Mouse (Mus musculus) retina, adult 2 months (tissue): ENCODE measurements at regions not wholly inside any gene's neighbourhood (a gene's known extent, or its start where the extent isn't known, plus 50 kb on each side); places are given as distances from the start of the nearest gene placed in this dataset.

Experiments used
- DNase-seq: peaks from one replicate; pipeline ENCODE4 v3.0.0-alpha.2; 2012; ENCODE audit warnings: low read depth, low spot score

DNA sequence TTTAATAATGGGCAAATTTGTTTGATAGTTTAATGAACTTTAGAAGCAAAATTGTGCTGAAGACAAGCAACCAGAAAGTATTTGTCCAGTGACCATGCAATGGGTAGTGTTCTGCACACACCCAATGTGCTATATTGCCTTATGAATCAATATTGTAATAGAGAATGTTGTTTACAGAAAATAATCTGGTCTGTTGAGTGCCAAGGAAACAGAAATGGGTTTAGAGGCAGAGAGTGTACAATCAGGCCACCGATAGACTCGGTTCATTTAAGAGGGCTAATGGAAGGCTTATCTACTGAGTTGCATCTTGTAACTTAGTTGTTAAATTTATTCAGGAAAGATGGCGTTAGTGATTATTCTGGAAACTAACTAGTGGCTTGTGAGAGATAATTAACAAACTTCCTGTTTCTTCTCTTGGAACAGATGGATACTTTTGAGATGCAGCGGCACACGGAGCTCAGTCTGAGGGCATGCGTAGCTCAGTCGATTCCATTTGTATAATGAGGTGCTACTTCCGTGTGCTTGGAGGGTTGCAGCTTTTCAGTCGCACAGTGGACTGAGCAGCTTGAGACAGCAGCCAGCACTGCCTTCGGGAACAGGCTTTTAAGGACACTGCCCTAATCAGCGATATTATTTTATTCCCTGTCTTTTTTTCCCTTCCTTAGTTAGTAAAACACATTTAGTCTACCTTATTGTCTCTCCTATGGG is 171.6 kb upstream of the Pkn2 start:
- DNase-seq: no peak

DNA sequence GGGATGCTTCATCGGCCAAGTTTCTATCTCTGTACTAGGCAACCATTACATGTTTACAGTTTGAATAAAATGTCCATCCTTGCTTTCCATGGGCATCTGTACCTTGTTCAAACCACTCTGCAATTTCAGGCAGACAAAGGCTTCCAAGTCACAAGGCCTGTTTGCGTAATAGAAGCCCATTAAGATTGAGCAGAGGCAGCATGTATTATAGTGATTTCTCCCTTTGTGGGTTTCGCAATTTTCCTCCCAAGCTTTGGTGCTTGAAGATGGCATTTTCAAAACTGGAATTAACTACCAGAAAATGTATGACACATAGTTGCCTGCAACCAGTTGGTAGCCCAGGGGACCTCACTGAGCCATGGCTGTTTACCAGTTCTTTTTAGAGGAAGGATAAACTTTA is 158.9 kb upstream of the Pkn2 start:
- no peak for DNase-seq

DNA sequence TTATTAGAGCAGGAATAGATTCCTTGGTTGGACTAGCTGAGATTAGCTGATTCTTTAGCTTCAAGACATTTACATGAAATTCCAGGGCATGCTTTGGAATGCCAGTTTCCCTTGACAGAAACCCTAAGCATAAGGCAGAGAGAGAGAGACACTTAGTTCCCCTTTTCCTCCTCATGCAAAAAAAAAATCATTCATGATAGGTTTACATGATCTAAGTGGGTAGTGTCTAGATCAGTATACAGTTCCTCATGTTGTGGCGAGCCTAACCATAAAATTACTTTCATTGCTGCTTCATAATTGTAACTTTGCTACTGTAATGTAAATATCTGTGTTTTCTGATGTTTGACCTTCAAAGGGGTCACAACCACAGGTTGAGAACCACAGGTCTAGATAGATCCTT is 154.3 kb upstream of the Pkn2 start:
- DNase-seq: no peak

DNA sequence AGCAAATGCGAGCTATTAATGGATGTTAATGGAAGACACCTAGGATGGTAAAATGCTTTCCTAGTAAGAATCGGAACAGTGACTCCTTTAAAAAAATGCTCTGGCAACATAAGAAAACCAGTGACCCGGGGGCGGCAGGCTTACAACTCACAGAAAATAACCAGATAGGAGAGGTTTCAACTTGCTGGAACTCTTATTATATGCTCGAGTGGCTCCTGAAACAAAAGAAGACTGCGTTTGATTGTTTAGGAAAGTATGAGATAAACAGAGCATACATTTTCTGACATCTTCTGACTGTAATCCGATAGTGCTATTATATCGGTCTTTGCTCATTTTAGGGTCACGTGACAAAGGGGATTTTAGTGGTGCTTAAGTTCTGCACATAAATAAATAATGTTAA is 152.8 kb upstream of the Pkn2 start:
- DNase-seq: no peak

DNA sequence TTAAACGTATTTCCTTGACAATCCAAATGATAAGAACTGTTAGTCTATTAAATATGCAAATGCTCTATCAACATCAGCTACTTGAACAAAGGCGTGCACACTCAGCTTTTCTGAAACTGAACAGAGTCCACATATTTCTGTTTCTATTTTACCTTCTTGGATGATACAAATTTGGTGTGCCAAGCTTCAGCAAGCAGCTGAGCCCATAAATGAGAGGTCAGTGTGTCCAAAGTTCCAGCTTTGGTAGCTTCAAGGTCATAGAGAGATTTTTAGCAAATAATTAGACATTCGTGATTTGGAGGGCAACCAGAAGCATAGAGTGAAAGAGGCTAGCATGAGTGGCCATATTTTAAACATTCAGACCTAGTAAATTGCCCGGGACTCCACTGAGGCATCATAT is 140.7 kb upstream of the Pkn2 start:
- DNase-seq: no peak

DNA sequence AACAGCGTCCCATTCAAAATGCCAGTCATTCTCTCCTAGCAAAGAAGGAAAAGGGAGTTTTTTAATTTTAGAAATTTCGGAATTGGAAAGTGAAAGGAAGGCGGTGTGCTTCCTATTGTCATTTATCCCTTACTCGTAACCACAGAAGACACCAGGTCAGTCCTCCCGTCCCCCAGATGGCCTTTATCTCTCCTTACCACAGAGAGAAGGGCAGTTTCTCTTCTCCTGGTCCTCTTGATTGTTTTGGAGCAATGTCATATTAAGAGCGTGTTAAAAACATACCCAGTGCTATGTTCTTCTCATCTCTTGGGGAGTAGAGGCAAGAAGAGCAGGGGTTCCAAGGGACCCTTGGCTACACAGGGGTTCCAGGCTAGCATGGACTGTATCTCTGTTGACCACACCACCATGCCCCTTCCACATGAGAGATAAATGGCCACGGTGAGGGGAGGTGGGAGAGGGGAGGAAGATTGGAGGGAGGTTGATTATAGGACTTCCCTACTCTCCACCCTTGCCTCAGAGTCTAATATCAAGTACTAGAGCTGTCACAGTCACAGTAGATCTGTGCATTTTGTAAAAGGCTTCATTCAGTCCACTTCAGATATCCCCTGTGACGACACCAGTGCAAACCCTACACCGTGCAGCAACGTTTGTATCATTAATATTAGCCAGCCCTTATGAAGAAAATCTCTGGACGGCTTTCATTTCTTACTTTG is 139.5 kb upstream of the Pkn2 start:
- no peak for DNase-seq

DNA sequence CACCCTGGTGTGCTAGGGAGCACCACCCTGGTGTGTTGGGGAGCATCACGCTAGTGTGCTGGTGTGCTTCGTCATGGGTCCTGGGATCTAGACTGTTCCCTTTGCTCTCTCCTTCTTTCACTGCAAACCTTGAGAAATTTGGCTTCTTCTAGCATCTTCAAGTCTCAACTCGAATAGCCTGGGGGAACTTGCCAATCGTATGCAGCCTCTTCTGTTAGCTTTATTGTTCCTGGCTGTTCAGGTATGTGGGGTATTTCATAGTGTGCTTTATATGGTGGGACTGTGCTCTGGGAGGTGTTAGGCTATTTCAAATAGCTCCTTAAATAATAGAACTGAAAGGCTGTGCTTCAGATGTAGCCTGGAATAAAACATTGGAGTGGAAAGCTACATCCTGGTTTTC is 135.7 kb upstream of the Pkn2 start:
- DNase-seq: no peak

DNA sequence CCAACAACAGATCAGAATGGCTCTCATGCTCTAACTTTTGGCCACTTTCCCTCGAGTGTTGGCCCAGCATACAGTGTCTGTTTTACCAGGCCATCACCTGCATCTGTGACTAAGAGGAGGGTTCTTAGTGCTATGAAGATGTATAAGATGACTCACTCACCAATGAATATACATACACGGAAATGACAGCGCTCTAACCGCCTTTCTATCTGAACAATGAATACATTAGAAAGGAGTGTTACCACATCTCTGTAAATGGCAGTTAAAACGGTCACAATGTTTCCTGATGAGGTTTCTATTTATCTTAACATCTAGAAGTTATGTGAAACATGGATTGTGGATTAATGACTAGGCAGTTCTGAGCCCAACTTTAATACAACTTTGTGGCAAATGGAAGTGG is 135.0 kb upstream of the Pkn2 start:
- no peak for DNase-seq

DNA sequence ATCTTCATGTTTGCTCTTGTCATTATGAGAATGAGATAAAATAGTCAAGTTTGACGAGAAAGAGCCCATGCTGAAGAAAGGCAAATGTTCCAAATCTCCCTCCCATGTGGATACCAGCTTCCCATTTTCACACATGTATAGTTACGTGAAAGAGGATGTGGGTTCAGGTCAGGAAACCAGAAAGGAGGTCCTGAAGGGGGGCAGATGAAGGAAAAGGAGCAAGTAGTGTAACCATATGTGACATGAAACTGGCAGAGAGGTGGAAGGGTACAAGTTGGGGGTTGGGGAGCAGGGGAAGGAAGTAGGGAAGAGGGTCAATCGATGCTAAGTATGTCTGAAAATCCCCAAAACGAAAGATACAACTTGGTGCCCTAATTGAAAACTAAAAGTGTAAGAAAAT is 132.6 kb upstream of the Pkn2 start:
- no peak for DNase-seq

DNA sequence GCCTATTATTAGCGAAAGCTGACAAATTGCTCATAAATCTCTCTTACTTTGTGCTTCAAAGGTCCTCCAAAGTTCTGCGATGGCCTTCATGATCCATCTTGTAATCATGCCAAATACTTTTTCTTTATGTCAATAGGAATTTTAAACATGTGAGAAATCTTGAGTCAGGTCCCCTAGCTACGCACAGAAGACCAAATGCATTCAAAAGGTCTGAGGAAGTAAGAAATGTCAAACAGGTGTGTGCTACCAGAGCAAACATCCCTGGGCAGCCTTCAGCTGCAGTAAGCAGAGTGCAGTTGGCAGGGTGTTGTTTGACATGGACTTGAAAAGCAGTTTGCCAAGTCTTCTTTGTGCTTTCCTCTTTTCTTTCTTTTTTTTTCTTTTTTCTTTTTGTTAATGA is 125.2 kb upstream of the Pkn2 start:
- DNase-seq: no peak

DNA sequence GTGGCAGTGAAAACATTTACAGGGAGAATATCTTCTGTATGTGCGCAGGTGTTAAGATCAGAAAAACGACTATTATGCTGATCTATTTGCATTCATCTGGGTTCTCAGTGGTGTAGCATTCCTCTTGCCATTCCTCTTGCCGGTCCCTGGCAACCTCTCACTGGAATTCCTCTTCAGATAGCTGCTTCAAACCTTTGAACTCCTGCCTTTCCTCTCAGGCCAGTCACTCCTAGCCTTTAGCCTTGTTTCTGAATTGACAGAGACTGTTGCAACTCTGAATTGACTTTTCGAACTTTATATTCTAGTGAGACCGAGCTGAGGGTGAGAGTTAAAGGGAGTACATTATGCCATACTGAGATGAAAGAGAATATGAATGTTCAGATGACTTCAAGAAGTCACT is 120.1 kb upstream of the Pkn2 start:
- DNase-seq: no peak

DNA sequence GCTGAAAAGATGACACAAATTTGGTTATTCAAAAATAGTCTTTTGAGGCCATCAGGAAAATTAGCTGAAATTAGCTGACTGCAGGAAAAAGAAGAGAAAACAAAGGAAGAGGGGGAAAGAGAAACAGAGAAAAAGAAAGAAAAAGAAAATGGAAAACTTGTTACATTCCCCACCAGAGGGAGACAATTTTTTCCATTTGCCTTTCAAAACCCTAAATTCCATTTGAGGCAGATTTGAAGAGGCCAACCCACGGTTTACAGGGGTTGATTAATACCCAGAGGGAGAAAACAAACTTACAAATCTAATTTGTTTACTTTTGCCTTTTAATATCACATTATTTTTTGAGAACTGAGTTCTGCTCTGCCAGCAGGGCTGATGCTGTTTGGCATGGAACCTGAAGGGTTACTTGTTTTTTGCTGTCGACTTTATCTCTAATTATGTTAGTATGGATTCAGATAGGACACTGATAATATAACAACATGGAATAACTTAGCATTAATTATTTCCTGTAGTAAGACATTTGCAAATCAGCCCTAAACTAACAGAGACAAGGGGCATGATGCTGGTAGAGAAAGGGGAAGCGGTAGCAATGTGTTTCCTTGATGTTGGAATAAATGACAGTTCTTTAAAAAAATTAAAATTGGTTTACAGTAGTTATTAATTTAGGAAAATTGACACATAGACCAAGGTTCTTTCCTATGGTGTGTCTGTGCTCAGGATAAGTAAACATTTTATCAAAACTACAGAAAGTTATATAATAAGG is 114.4 kb upstream of the Pkn2 start:
- no peak for DNase-seq

DNA sequence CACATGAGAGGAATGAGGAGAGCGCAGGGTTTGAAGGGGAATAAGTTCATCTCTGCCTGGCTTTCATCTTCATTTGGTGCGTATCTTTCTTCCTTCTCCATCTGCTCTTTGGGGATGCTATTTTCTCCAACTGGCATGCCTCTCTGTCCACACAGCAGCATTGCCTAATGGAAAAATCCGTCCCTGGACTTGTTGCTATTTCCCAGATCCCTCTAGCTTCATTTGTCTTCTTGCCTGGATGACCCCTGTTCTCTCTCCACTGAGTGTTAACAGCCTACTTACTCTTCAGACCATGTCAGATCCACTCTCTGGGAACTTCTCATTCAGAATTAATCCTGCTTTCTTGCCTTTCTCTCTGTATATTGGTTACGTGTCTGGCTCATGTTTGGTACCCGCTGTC is 102.7 kb upstream of the Pkn2 start:
- DNase-seq: no peak

DNA sequence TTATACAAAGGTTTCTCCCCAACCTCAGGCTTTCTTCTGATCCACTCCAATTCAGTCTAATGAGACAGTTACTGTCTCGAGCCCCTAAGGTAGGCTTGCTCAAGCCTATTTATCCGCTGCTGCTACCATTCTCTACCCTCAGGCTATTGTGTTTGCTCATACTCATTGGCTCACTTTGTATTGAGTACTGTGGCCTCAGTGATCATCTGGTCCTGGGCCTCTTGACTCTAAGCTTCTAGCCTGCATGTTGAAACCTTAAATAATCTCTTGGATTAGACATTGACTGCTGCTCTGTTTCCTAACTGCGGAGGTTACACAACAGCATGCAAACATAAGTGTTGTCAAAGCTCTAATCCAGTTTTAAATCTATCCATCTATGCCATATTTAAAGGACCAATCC is 99.4 kb upstream of the Pkn2 start:
- DNase-seq: no peak

DNA sequence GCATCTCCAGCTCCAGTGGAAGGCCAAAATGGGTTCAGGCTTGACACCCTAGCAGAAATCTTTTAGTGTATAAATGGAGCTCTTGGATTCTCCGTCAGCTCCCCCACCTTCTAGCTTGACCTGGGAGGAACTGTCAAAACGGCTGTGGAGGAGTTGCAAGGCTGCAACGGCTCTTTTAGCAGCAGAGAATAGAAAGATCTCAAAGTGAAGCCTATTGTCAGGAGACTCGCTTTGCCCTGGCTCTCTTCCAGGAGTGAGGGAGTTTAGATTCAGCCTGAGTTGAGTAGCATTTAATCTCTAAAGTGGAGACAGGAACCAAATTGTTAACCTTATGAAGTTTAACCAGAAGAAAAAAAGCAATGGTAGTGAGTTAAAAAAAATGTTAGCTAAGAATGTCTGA is 97.4 kb upstream of the Pkn2 start:
- no peak for DNase-seq

DNA sequence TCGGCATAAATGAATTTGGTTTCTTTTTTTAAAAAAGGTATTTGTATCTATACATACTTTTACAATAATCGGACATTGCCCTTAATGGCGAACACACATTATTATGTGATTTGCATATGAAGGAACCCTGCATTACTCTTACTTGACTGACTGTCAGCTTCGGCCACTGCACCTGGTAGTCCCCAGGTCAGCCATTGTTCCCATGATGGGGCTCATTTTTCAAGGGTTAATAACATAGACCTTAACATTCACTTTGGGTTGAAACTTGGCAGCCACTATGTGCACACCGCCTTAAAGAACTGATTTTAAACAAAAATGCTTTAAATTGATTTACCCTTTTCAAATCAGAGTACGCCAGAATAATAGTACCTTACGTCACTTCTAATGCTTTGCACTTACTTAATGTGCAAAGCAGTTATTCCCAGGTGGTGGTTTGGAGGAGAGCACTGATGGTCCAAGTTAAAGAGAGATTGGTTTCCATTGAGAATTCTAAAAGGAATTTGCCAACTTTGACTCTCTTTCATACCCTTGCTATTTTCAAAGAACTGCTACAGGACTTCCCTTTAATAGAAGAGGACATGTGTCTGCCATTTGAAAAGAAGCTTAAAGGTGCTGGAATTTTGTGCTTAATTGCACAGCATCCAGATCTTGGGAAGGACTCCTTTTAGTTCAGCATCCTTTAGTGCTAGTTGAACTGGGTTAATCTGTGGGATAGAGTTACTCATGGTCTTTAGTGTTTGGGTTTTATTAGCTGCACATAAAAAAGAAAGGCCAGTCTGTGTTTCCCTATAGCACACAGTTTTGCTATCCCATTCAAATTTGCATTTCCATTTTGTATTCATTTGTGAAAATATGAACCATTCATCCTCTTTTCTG is 95.0 kb upstream of the Pkn2 start:
- DNase-seq: no peak

DNA sequence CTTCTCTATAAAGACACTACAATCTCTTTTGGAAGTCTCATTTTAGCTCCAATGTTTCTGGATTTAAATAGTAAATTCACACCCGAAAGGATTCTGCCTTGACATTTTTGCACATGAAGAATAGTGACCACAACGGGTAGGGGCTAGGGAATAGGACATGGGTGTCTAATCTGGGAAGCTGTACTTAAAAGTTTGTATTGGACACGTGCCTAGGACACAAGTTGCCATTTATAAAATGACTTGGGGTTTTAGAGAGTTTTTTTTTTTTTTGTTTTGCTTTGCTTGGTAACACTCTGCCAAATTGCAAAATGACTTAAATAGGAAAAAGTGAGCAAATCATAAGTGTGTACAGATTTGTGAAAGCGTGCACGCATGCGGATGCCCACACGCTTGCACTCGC is 93.8 kb upstream of the Pkn2 start:
- no peak for DNase-seq

DNA sequence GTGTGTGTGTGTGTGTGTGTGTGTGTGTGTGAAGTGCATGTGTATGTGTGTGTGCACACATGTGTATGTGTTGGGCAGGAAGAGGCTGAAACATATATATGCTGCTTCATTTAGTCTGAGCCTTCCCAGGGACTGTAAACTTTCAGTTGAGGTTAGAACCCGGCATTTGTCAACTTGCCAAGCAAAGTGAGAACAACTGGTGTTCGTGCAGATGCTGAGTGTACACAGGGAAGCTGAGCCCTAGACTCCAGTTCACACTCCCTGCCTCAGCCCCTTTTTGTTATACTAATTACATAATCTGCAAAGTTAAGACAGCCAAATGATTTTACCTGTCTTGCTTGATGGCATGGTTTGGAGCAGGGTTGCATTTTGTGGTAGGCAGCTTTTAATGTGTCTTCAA is 87.7 kb upstream of the Pkn2 start:
- no peak for DNase-seq

DNA sequence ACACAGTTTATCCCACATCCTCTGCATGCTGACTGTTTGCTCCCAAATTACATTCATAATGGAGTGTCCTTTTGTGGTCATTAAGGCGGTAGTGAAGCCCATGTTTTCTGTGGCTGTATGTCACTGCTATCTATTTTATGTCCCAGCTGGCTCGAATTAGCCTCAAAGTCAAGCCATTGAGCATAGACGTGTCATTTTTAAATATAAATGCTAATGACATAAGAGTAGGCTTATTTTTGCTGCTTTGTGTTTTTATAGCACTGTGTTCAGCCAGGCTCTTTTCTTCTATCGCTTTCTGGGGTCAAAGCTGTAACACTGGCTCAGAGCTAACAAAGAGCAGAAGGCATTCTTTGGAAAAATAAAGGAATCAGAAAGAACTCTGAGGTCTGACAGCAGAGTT is 83.8 kb upstream of the Pkn2 start:
- DNase-seq: no peak

DNA sequence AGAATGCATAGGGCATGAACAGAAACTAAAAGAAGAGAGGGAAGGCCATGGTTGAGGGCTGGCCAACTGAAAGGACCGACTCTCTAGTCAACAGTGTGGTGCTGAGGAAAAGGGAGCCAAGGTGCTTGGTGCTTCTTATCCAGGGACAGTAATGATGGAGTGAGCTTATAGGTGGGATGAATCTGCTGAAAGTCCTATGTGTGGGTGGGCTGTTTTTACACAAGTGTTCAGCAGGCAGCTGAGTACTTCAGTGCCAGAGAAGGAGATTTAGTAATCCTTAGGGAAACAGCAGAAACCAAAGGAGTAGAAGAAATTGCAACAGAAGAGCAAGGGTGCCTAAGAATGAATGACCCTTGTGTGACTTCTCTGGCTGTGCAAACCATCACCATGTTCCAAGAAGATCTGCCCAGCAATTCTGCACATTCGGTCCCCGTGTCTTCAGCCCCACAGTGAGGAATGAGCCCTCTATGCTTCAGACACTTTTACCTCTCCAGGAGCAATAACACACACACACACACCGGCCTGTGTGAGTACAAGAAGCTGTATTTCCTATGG is 82.1 kb upstream of the Pkn2 start:
- DNase-seq: no peak

DNA sequence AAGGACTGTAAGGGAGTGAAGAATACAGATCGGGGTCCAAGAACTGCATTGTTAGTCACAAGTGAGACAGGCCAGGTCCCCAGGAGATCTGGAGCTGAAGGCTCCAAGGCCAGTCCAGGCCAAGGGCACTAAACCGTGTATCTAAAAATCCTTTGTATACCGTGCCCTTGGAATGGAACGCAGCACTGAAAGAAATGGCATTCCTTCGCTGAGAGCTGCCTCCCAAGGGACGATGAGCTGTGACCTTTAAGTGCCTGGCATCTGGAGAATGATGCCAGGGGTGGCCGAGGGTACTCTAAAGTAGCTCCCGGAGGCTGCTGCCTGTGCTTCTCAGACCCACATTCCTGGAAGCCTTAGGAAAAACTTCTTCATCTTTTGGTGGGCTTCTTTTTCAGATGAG is 76.0 kb upstream of the Pkn2 start:
- DNase-seq: no peak

DNA sequence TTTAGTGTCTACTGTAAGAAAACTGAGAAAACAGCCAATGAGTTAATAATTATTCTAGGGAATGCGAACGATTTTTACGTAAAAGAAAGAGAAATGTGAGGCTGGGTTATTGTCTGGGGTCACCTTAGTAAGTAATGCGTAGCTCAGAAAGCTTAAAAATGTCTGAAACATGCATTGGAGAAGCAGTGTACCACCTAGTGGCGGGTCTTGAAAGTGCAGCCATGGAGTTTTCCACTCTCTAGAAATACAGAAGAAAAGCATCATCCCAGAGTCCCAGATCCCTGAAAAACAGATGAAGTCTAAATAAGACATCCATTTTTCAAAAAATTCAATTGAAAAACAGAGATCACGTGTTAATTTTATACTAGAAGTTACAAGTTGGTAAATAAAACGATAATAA is 67.0 kb upstream of the Pkn2 start:
- DNase-seq: peak; percentile 18
